17 mouse cellular contexts compared by ENCODE assay signal in the genomic region with DNA sequence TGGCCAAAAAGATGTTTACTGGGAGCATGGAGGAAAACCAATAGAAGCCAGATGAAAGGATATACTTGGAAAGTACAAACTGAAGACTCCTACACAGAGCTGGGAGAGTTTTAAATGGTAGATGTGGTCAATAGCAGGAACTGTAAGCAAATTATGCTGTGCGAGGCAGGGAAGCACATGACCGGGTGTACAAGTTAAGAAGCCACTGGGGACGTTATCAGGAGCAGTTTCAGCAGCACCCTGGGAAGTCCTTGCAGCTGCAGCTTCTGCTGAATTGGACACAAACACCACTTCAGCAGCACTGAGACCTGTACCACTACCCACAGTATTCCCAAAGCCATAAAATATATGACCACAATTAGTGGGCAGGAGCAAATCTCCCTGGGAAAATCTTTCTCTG. TPM values are rescaled to one million over a fixed set of nuclear protein-coding genes. Genes with fewer than 3 reads are reported as not detected.
"Had no signal": no experiment of that assay in that cellular context is flagged by ENCODE, and none has a peak within 500 bp of the region (broad histone marks: within the 10 kb centered on the region; RNA-seq: fewer than 3 reads in every experiment).

No protein-coding gene starts in this region.

- H3K4me3 ChIP-seq: liver, embryonic 12.5 days; liver, embryonic 15.5 days; midbrain, embryonic 12.5 days; midbrain, embryonic 15.5 days; stomach, embryonic 15.5 days had no signal

- DNase-seq: kidney, adult 8-10 months; kidney, postnatal 14 days; kidney, postnatal 4 days; left cerebral cortex, postnatal 4 days; liver; lung, adult 18-20 months; lung, postnatal 14 days; retina, postnatal 1 day; right cerebral cortex, postnatal 25 days; spleen, adult 18-20 months; thymus, postnatal 36 days had no signal

- H3K27me3 ChIP-seq: liver, embryonic 12.5 days; liver, embryonic 15.5 days; midbrain, embryonic 12.5 days; midbrain, embryonic 15.5 days; stomach, embryonic 15.5 days had no signal

- H3K4me2 ChIP-seq: liver, embryonic 12.5 days; liver, embryonic 15.5 days; midbrain, embryonic 12.5 days; midbrain, embryonic 15.5 days; stomach, embryonic 15.5 days had no signal

- H3K27ac ChIP-seq: liver, embryonic 12.5 days; liver, embryonic 15.5 days; macrophage; midbrain, embryonic 12.5 days; midbrain, embryonic 15.5 days; stomach, embryonic 15.5 days had no signal

- ATAC-seq: liver, embryonic 12.5 days; midbrain, embryonic 15.5 days had no signal

- H3K9ac ChIP-seq: liver, embryonic 12.5 days; liver, embryonic 15.5 days; midbrain, embryonic 12.5 days; midbrain, embryonic 15.5 days; stomach, embryonic 15.5 days had no signal

- H3K9me3 ChIP-seq: liver, embryonic 12.5 days; liver, embryonic 15.5 days; midbrain, embryonic 12.5 days; midbrain, embryonic 15.5 days; stomach, embryonic 15.5 days had no signal

- H3K4me1 ChIP-seq: liver, embryonic 12.5 days; liver, embryonic 15.5 days; midbrain, embryonic 12.5 days; midbrain, embryonic 15.5 days; stomach, embryonic 15.5 days had no signal

- H3K36me3 ChIP-seq: liver, embryonic 12.5 days; liver, embryonic 15.5 days; midbrain, embryonic 12.5 days; midbrain, embryonic 15.5 days; stomach, embryonic 15.5 days had no signal

RNA-seq across cellular contexts. Expression of a gene that starts 31.8 kb away (rescaled TPM):
- polyA plus RNA-seq: liver, embryonic 12.5 days; liver, embryonic 15.5 days; macrophage had no signal
